Mouse (Mus musculus): ENCODE measurements around the gene A630001G21Rik.

GRCm38 (mm10) chr1:85746511-85746910 is 31.9 kb downstream of the A630001G21Rik start:
- TF ChIP-seq EP300 (IDR thresholded peaks at IDR 0.05; ENCODE audit: low read depth) = no peak
- no peak for TF ChIP-seq CTCF (IDR thresholded peaks at IDR 0.05; ENCODE audit: low read depth)
